13 mouse cellular contexts compared by ENCODE assay signal in the genomic region with DNA sequence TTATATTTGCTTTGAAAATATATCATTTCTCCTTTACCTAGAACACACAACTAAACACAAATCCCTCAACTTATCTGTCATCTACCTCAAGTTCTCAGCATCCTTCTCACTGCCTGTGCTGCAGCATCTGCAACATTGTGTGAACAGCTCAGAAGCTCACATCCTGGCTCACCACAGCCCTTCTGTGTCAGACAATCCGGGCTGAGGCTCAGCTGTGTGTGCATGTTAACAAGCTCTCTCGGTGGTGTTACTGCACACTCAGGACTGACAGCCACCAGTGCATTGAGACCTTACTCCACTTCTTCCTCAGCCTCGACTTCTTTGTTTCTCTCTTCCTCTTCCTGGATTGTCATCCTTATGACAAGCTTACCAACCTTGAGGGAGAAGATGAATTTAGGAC.
"Had no signal": no experiment of that assay in that cellular context is flagged by ENCODE, and none has a peak within 500 bp of the region (broad histone marks: within the 10 kb centered on the region; RNA-seq: fewer than 3 reads in every experiment).

No protein-coding gene starts in this region.

- H3K36me3 ChIP-seq: limb, embryonic 13.5 days; midbrain, embryonic 13.5 days; neural tube, embryonic 12.5 days; stomach, embryonic 15.5 days had no signal

- H3K4me1 ChIP-seq: limb, embryonic 13.5 days; neural tube, embryonic 12.5 days; stomach, embryonic 15.5 days had no signal

- H3K9ac ChIP-seq: limb, embryonic 13.5 days; liver, embryonic 14.5 days; midbrain, embryonic 13.5 days; neural tube, embryonic 12.5 days; stomach, embryonic 15.5 days had no signal

- H3K27ac ChIP-seq: layer of hippocampus, adult 2 months; limb, embryonic 13.5 days; liver, embryonic 14.5 days; midbrain, embryonic 13.5 days; neural tube, embryonic 12.5 days; stomach, embryonic 15.5 days had no signal

- H3K27me3 ChIP-seq: limb, embryonic 13.5 days; midbrain, embryonic 13.5 days; neural tube, embryonic 12.5 days; stomach, embryonic 15.5 days had no signal

- H3K9me3 ChIP-seq: limb, embryonic 13.5 days; midbrain, embryonic 13.5 days; neural tube, embryonic 12.5 days; stomach, embryonic 15.5 days had no signal

- DNase-seq: kidney, postnatal 10 days; kidney, postnatal 4 days; left cerebral cortex, postnatal 4 days; lung, adult 18-20 months; lung, postnatal 36 days; retina, postnatal 1 day; right cerebral cortex, postnatal 4 days had no signal

- ATAC-seq: midbrain, embryonic 13.5 days had no signal

- H3K4me3 ChIP-seq: layer of hippocampus, adult 2 months; limb, embryonic 13.5 days; midbrain, embryonic 13.5 days; neural tube, embryonic 12.5 days; stomach, embryonic 15.5 days had no signal

- H3K4me2 ChIP-seq: limb, embryonic 13.5 days; midbrain, embryonic 13.5 days; neural tube, embryonic 12.5 days; stomach, embryonic 15.5 days had no signal
